Mouse (Mus musculus): ENCODE data around the gene Ccnl2. TPM values are rescaled to one million over a fixed set of nuclear protein-coding genes. Genes with fewer than 3 reads are reported as not detected.

Ccnl2 gene
- total RNA-seq, 2 experiments from 2014 or later = 31.0 to 47.8 TPM

DNA sequence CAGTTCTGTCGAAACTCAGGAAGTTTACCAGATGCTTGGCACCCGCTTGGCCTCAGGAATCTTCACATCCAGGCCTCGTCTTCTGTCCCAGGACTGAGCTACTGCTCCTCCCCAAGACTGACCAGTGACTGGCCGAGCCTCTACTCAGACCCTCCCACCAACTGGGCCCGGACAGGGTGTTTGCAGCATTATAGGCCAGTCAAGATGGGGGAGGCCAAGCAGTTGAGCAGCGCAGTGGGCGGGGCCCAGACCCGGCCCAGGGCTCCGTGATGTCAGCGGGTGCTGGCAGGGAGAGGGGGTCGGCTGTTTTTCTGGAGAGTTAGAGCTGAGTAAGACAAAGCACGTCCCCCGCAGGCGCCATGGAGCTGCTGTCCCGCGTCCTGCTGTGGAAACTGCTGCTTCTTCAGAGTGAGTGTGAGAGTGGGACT, 27.2 kb downstream of the Ccnl2 start, which contains the start of gene Mxra8:
Gene Mxra8 (plus strand): TSS at position 198 of the 428 bp plus-strand sequence.
- DNase-seq = peak; percentile 89

DNA sequence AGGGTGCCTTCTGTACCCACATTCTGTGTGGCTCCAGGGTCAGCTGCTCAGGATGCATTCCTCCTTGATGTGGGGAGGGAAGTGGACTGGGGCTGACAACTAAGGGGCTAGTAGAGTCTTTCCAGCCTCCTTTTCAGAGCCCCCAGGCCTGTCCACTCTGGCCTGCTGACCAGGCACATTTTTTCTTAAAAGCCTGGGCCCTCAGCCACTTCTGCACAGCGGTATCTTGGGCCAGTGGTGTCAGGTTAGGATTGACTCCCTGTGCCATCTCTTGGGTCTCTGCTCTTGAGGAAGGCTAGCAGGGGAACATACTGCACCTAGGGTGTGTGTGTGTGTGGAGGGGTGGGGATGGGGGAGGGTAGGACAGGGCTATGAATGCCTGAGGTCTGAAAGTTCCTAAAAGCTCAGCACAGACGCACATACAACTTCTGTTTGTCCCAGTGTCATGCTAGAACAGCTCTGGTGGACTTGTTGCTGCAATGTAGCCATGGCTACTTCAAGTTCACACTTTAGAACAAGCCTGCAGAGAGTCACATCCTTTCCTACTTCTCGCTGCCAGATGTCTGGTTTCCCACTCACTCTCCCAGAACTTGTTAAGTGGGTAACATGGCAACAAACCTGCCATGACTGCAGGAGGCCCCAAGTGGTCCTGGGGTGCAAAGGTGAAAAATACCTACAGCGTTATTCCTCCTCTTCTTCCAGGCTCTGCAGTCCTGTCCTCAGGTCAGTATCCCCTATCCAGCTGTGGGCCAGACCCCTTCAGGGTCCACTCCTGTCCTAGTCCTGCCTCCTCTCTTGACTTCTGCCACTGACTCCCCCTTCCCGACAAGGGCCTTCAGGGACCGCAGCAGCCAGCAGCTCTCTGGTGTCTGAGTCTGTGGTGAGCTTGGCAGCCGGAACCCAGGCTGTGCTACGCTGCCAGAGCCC, 28.1 kb downstream of the Ccnl2 start:
- peak; percentile 41 for DNase-seq

DNA sequence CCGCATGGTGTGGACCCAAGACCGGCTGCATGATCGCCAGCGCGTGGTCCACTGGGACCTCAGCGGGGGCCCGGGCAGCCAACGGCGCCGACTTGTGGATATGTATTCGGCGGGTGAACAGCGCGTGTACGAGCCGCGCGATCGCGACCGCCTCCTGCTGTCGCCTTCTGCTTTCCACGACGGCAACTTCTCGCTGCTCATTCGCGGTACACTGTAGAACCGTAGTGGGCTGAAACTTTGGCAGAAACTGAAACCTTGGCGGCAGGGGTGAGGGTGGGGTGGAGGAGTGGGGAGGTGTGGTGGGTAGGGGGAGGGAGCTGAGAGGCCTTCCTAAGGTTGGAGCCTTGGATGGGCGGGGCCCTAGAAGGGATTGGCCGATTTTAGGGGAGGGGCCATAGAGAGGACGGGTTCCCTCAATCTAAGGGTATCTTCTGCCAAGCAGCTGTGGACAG, 28.7 kb downstream of the Ccnl2 start:
- peak; percentile 69 for DNase-seq

DNA sequence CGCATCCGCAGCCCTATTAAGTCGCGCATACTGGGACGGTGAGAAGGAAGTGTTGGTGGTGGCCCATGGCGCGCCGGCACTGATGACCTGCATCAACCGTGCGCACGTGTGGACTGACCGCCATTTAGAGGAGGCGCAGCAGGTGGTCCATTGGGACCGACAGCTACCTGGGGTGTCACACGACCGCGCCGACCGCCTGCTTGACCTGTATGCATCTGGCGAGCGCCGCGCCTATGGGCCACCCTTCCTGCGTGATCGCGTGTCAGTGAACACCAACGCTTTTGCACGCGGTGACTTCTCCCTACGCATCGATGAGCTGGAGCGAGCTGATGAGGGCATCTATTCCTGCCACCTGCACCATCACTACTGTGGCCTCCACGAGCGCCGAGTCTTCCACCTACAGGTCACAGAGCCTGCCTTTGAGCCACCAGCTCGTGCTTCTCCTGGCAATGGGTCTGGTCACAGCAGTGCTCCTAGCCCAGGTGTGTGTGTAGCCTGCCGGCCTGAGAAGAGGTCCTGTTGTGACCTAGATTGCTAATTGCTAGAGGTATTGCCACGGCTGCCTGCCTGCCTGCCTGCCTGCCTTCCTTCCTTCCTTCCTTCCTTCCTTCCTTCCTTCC, 29.5 kb downstream of the Ccnl2 start:
- no peak for DNase-seq

DNA sequence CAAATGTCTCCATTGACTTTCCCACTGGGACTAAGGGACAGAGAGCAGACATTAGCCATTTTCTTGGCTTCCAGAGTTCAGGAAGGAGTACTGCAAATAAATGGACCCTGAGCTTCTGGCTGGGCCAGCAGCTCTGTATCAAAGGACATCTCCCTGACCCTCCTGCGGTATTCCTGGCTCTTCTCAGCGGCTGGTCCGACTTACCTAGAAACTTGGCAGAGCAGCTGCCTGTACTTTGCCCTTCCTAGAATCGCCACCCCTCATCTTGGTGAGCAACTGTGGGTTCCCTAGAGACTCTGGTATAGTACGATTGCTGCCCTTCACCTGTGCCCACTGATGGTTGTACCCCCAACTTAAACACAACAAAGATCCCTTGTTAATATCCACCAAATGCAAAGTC, 30.9 kb downstream of the Ccnl2 start:
- no peak for DNase-seq

DNA sequence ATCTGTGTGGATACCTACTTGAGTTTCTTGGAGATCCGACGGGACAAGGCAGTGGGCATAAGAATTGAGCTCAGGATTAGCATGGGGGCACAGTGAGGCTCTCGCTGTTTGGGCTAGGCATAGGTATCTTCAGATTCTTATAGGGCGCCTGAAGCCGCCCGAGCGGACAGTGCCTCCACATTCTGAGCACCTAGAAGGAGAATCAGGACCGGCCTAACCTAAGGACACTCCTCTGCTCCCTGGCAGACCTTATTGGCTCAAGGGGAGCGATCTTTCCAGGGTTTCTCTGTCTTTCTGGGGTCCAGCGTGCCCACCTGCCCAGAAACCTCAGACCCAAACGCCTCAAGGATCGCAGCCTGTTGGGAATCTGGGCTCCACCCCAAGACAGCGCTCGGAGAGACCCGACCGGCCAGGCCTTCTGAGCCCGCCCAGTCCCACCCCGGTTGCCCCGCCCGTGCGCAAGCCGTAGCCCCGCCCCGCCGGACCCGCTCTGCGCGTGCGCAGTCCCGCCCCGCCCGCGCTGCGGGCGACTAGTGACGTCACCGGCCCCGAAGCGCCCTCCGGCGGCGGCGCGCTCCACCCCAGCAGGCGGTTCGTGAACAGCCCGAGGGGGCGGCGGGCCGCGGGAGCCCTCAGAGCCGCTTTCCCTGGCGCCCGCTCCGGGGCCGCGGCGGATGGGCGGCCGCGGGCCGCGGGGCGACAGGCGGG, 34.7 kb downstream of the Ccnl2 start, which contains the start of gene Dvl1:
Gene Dvl1 (plus strand): TSS at position 532 of the 708 bp plus-strand sequence.
- peak; percentile 99 for DNase-seq

DNA sequence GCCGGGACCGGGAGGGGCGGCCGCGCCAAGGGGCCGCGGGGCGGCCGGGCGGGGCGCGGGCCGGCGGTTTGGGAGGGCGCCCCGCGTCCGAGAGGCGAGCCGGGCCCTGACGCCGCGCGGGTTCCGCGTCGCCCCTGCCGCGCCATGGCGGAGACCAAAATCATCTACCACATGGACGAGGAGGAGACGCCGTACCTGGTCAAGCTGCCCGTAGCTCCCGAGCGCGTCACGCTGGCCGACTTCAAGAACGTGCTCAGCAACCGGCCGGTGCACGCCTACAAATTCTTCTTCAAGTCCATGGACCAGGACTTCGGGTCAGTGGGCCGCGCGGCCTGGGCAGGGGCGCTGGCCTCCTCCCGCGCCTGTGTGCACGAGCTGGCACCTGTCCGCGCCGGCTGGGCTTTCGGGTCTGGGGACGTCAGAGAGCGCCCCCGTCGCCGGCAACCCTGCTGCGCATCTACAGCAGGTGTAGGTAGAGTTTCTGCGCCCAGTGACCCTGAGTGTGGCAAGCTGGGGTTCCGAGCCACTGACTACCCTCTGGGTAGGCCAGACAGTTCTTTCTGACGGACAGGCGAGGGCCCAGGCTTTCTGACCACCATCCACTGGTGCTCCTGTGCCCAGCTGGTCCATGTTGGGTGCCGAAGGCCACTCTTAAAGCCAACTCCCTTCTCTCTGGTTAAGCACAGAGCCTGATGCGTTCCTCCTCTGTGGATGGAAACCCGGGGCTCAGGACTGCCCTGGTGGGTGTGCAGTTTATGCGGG, 35.5 kb downstream of the Ccnl2 start:
- peak; percentile 56 for DNase-seq

DNA sequence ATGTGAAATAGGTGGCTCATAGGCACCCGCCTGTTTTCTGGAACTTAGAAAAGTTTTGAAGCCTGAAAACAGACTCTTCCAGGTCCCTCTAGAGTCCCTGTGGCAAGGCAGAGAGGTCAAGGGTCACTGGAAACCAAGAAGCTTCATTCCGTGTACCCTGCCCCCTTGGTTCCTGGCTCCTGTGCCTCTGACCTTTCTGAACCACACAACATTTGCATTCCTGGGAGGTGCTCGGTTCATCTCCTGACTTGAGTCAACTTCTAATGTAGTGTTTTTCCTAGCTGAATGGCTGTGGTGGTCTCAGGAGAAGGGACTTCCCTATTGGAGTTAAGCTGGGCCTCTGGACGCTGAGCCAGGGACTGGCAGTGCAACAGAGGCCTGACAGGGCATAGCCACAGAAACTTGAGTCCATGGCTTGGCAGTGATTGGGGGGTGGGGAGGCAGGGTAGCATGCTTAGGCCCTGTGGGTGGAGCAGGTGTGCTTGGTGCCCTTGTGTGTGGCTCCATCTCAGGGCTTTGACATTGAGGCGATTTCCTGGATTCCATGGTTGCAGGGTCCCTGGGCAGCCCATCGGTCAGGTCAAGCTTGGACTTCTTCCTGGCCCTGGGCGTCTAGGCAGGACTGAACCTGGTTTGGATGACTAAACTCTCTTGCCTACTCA, 36.3 kb downstream of the Ccnl2 start:
- DNase-seq = peak; percentile 53

DNA sequence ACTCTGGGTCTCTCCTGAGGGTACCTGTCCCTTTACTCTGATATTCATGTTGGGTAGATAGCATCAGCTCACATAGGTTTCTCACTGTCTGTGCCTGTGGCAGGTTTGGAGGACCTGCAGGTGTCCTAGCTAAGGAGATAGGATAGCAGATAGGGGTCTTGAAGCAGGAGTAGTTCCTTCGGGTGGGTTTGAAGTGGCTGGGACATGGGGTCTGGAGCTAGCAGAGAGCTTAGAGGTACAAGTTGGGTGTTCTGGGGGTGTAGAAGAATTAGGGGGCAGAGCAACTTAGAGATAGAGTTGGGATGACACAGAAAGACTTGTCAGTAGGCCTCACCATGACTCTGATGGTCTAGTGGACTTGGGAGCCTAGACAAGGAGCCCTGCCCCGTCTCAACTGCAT, 37.1 kb downstream of the Ccnl2 start:
- DNase-seq = no peak

DNA sequence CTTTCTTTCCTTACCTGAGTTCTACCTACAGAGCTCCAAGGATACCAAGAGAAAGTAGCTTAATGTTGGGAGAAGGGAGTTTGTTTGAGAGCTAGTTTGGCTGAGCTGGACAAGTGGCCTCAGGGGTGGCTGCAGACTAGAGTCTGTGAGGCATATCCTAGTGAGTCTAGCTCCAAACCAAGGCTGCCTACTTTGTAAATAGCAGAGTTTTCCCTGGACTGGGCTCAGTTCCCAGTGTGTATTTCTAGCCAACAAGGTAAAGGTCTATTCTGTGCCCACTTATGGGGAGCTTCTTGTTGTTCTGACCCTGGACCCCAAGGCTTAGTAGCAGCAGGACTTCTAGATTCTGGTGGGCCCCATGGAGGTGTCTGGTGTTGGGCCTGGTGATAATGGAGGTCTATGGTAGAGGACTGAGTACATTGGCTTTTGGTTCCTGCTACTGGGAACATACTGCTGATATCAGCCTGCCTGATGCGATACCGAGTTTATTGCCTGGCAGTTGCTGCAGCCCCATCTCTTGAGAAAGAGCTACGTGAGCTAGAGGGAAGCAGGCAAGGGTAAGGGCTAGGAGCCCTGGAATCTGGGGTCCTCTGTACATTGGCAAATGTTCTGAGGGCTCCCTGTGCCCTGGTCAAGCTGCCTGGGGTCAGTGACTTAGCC, 37.6 kb downstream of the Ccnl2 start:
- no peak for DNase-seq

DNA sequence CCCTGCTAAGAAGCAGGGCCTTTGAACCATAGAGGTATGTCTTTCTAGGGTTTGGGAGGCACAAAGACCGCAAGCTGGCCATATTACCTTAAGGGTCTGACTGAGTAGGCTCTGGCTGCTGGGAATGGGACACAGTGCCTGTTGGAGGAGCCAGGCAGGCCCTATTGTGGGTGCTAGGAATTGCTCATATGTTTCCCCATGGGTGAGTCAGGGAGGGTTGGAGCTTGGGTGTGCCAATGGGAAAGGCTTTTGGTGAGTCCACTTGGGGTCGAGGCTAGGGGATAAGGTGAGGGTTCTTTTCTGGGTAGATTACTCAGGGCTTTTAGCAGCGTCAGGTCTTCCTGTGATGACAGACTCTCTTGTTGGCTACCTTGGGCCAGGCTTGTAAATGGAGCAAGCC, 39.1 kb downstream of the Ccnl2 start:
- no peak for DNase-seq

DNA sequence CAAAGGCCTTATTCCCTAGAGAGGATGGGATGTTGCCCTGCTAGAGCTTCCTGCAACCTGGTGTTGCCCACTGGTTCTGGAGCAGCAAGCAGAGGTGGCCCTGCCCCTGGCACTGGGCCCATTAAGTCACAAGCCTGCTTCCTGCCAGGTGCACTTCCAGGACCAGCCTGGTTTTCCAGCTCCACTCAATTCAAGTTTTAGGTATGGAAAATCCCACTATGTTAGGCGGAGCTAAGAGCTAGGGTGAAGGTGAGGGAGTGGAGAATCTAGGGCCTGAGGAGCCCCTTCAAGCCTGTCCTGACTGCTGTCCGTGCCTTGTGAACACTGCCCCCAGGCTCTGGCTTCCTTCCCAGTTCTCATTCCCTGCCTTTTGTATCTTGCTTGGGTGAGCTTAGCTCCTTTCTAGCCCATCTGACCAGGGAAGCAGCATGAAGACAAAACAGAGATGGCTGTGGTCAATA, 39.7 kb downstream of the Ccnl2 start:
- no peak for DNase-seq

DNA sequence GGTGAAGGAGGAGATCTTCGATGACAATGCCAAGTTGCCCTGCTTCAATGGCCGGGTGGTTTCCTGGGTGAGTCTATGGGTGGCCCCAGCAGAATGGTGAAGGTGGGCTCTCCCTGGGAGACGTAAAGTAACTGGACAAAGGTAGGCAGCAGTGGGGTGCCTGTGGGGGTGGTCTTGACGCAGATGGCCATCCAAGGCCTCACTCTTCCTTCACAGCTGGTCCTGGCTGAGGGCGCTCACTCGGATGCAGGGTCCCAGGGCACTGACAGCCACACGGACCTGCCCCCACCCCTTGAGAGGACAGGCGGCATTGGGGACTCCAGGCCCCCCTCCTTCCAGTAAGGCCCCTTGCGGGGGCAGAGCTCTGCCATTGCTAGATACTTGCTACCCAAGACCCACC, 41.1 kb downstream of the Ccnl2 start:
- no peak for DNase-seq

DNA sequence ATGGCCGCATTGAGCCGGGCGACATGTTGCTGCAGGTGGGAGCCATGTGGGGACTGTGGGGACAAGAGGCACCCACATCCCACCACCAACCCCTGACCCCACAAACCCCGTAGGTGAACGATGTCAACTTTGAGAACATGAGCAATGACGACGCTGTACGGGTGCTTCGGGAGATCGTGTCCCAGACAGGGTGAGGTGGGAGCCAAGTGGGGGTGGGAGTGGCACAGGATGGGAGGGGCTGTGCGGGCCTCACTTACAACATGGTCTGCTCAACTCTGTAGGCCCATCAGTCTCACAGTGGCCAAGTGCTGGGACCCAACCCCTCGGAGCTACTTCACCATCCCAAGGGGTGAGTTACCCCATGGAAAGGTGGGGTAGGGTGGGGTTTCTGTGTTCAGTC, 42.7 kb downstream of the Ccnl2 start:
- DNase-seq = no peak

DNA sequence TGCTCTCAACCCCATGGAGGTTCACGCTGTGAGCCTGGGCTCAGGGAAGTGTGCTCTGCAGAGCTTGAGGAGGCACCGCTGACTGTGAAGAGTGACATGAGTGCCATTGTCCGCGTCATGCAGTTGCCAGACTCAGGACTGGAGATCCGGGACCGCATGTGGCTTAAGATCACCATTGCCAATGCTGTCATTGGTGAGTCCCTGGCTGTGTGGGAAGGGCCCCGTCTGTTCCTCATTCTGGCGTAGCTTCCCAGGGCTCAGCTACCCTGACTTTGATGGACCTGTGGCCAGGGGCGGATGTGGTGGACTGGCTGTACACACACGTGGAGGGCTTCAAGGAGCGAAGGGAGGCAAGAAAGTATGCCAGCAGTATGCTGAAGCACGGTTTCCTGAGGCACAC, 43.8 kb downstream of the Ccnl2 start:
- DNase-seq = no peak

DNA sequence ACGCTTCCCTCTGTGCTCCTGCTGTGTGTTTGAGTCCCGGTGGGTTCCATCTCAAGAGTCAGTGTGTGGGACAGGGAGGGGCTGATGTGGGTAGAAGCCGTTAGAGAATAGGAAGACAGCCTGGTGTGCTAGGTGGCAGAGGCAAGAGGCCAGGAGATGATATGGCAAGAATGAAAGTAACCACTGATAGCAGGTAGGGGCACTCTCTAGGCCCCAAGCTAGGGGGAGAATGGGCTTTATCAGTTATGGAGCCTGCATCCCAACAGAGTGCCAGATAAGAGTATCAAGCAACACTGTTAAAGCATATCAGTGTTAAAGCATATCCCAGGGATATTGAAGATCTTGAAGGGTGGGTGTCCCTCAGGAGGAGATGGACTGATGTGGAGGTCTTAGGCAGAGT, 44.6 kb downstream of the Ccnl2 start:
- DNase-seq = no peak

DNA sequence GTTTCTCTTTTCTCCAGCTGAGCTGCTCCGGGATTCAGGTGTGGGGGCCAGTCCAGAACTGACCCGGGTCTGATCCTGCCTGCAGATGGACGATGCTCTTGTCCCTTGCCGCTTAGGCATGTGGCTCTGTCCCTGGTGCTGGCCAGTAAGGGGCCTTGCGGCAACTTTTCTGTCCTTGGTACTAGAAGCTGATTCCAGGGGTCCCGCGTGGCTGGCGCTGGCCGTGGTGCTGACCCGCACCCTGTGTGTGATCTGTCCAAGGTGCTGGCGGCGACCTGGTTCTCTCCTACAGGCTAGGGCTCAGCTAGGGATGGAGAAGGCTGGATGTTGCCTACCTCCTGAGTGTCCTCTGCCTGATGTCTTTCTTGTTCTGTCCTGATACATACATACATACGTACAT, 47.0 kb downstream of the Ccnl2 start:
- peak; percentile 54 for DNase-seq

DNA sequence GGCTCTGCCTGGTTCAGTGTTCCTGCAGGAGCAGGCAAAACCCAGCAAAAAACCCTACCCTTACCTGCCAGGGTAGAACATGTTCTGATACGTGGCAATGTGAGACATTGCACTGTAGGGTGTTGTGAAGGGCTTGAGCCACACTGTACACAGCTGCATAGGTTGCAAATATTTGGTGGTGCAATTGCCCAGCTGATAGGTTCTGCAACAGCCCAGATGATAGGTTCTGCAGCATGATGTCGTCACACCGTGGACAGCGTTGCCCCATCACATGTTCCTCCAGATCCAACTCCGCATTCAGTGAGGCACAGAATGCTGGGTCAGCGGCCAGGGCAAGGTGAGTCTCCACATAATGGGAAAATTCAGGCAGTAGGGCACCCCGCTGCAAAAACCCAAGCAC, 49.5 kb downstream of the Ccnl2 start:
- no peak for DNase-seq

DNA sequence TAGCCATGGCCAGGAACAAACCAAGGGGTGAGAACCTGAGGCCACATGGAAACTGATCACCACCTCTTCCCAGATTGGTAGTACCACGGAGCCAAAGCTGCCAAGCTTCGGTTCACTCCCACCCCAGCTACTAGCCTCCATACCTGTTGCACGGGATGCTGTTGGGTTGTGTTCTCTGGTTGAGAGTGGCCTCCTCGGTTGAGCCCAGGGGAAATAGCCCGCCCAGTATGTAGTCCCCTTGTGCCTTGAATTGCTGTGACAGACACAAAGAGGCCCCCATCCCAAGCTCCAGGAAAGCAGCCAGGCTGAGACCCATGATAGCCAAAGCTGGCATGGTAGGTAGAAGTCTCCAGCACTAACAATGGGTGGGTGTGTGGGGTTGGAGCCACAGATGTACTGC, 50.7 kb downstream of the Ccnl2 start, which contains the start of gene Tas1r3:
Gene Tas1r3 (minus strand): TSS at position 362 of the 400 bp plus-strand sequence.
- no peak for DNase-seq

DNA sequence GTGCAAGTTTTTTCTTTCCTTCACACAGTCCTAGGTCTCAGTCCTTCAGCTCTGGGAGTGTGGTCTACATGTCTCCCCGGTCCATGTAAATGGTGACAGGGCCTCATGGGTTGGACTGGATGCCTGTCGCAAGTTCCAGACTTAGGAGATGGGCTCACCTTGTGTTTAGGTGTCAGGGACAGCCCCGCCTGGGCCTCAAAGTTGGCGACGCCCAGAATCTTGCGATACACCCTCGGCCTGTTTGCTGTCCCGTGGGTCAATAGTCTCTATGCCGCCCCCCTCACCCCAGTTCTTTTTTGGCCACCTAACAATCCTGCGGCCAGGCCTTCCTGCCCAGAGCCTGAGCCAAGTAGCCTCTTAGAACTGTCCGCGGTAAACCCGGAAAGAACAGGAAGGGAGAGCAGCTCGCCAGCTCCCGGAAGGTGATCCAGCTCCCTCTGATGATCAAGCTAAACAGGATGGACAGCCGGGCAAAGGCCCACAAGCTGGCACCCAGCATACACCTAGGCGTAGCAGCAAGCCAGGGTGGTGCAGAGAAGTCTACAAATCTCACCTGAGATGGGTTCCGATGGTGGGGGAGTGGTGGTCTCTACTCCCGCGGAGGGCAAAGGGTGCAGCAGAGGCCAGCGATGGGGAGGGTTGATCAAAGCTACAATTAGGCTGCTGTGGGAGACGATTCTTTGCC, 56.5 kb downstream of the Ccnl2 start:
- DNase-seq = no peak
